Mouse (Mus musculus) cerebellum, adult (tissue): ENCODE results near the gene Spo11.

Experiments used
- ATAC-seq: cut with Nextera tagmentation; 2 replicates; pipeline ENCODE4 v1.9.2; 2017; ENCODE audit warnings: mild to moderate bottlenecking, moderate library complexity, mixed read lengths; ENCODE audit not compliant: insufficient number of reproducible peaks, low FRiP score, low TSS enrichment

The Spo11 gene

GRCm38 (mm10) chr2:172977409-172978130 lies at the start of gene Spo11:
Spo11 (plus strand) TSS chr2:172977700.
- no peak for ATAC-seq

- no peak for ATAC-seq
Measured at GRCm38 (mm10) chr2:172929905-172930436, 47.5 kb upstream of the Spo11 start.

DNA sequence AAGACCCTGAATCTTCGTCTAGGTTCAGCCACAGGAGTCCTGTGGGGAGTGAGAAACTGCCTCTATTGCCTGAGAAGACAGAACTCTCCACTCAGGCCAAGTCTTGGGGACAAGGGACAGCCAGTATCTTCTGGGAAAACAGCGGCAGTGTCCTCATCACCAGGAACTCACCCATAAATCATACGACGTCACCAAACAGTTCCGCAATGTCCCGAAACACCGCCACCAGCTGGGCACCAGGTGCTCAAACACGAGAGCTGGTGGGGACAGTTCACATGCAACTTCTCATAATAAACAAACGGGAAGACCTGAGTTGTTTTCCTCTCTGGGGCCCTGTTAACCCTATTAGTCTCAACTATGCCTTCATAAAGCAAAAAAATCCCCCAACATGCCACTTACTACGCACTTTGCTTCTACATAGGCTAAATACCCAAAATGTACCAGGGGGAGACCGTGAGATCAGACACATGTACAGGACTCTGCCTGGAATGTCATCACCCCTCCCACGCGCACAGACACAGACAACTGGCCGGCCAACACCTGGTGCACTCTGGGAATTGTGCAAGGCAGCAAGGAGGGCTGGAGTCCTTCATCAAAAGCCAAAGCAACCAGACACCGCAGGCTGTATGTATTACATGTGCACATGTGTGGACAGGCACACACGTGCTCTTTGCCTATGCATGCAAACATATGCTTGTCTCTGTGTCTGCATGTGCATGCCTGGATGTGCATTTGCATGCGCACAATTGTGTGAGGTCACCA lies 46.2 kb upstream of the Spo11 start:
- ATAC-seq, result no peak

DNA sequence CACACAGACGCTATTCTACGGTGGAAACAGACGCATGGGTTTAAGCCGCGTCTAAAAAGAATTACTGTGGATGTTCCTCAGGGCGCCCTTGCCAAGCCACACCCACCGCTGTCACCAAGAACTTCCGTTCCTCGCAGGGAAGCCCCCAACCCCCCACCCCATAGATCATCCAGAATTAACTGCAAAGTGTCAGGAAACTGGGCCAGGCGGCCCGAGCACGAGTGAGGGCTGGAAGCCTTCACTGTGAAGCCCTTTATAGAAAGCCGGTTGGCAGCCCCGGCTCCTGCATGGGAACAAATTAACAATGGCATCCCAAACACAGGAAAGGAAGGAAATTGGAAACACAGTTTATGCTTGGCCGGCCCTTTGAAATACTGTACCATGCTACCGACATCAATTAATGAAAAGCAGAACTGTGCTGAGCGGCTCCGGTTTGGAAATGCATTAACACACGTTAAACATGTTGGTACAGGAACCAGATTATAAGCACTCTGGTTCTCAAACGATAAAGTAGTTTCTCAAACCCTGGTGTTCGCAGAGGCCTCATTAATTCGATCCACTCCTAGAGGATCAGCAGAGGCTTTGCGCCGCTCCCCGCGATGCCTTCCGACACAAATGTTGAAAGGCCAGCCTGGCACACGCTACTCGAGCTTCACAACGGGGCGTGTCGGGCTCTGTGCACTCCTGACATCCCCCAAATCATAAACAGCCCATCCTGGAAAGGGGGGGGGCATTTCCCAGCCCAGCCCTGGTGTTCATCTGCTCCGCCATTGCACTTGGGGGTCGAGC lies 43.7 kb upstream of the Spo11 start:
- no peak for ATAC-seq

DNA sequence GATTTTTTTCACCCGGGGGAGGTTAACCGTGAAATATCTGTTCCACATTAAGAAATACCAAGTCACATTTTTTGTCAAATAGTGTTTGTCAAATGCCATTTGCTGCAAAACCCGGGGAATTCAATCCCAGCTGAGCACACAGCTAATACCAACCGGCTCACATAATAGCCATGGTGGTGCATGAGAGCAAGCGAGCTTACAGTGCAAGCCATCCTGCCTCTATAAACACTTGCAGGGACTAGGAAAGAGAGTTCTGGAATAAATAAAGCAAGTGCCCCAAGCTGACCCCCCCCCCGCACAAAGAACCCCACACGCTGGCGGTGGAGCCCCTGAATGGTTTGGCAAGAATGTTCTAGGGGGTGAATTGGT lies 43.1 kb upstream of the Spo11 start:
- no peak for ATAC-seq

DNA sequence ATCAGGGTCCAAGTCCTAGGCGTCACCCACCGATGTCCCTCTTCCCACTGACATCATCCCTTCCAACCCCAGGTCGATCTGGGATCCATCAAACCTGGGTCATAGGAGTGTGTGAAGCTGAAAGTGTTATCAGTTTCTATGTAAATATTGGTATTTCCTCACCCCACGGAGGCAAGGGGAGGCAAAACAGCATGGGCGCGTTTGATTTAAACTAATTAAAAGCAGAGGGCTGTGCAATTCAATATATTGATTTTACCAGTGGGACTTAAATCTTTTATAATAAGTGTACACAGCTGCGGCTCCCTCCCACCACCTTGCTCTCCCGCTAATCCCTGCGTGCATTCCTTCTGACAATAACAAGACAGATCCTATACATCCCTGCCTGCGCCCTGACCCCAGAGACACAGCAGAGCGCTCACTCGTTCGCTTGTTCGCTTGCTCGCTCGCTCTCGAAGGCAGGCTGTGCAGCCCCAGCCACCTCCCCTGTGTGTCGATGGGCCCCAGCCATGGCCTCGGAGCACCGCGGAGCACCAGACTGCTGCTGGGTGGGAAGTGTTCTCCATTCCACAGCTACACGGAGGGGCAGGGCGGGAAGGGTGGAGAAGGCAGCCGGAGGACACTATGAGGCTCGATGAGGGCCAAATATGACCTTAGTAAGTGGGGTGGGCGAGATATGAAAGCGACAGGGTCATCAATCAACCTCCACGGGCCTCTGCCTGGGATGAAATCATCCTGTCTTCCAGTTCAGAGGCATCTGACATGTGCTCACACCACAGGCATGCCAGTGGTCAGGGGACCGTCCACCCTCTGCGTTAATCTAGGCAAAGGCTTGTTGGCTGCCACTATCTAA lies 42.4 kb upstream of the Spo11 start:
- ATAC-seq, result no peak

DNA sequence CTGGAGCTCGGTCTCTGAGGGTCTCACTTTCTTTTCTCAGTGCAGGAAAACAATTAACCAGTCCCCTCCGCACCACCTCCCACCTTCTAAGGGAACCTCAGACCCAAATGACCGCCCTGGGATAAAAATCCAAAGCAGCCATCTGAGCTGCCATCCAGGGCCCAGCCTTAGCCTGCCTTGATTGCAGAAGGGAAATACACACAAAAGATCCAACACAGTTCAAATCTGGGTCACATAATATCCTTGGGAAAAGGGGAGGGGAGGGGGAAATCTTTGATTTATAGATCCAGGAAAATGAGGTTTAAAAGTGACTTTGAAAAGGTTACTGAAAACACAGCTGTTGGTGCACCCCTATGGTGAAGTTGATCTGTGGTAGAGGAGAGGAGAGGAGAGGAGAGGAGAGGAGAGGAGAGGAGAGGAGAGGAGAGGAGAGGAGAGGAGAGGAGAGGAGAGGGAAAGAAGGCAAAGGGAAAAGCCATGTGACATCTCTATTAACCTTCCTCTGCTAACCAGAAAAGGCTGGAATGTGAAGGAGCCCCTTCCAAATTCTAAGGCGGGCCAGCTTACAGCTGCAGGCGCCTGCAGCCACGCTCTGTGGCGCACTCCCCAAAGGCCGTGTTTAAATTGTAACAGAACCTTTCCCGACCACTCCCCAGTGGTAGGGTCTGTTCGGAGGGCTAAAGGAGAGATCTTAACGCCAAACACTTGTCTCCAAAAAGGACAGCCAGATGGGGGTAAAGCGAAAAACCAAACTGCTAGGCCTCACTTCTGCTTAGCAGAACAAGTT lies 41.5 kb upstream of the Spo11 start:
- no peak for ATAC-seq

GRCm38 (mm10) chr2:172936844-172937243 lies 40.7 kb upstream of the Spo11 start:
- no peak for ATAC-seq

GRCm38 (mm10) chr2:172937326-172938190 lies 39.9 kb upstream of the Spo11 start:
- ATAC-seq, result no peak

DNA sequence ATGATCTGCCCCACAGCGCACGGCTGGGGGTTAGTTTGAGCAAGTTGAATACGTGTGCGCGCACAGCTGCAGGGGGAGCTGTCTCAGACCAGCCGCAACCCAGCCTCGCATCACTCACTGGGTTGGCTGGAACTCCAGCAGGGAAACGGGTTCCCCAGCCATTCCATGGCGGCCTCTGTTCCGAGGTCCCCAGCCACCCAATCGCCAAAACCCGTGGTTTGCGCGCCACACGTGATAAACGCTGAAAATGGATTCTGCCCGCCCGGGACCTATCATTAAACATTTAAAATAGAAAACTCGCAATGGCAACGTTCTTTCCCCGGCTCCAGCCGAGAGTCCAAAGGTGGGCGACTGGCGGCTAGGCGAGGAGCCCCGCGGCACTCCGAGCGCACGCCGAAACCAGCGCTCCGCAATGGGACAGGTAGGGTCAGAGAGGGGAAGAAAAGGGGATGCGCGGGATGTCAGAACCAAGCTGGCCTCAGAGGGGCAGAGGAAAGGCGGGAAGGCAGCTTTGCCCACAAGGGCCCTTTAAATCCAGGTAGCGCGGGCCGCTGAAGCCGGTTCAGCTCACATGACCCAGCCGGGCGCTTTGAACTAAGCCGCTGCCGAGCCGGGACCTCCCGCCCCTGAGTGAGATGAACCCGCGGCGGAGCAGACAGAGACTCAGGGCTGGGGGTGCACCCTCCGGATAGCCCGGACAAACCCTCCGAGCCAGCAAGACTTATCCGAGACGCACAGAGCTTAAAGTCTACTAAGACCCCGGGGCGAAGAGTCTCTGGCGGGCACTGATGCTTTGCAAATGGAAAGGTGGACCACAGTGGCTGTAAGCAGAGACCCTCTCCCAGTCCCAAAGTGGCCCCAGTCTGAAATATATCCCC lies 38.5 kb upstream of the Spo11 start:
- no peak for ATAC-seq

DNA sequence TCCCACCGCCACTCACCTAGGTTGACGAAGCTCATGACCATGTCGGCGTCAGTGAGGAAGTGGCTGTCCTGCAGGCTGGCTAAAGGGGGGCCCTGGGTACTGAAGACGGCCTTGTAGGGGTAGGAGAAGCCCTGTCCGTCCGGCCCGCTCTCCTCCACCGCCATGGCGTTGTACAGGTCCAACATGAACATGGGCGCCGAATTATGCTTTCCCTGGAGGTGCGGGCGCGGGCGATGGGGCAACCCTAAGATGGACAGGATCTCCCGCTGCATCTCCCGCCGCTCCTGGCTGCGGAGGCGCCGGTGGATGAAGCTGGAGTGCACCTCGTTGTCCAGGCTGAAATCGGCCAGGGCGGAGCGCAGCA lies 37.9 kb upstream of the Spo11 start:
- no peak for ATAC-seq

DNA sequence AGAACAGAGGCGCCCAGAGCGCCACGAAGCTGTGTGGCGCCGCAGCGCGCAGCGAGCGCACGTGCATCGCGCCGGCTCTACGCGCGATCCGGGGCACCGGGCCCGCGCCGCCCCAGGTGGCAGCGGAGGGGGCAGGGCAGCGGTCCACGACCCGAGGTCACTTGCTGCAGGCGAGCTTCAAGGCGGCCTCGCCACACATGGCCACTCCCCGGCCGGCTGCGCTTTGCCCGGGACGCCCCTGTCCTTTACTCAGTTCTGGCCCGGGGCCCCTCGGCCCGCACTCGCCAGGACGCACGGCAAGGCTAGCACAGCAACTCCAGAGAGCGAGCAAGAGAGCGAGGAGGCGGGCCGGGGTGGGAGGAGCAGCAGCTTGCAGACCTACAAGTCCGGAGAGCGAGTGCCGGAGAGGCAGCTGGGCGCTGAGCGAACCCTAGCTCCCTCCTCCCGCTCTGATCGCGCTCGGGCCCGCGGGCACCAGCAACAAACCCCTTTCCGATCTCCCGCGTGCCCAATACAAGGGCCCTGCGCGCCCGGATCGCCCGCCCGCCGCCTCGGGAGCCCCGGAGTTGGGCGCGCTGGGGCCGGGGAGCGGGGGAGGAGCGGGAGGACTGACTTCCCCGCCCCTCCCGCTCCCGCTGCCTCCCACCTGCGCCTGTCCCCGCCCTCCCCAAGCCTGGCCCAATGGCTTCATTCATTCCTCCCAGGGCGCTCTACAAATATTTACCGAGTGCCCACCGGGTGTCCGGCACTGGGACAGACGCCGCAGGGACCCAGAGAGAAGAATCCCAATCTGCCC lies 37.3 kb upstream of the Spo11 start, which contains the start of gene Bmp7:
Gene Bmp7, minus strand, starts transcription at position 319 of the 796 bp plus-strand sequence.
- ATAC-seq, result no peak

DNA sequence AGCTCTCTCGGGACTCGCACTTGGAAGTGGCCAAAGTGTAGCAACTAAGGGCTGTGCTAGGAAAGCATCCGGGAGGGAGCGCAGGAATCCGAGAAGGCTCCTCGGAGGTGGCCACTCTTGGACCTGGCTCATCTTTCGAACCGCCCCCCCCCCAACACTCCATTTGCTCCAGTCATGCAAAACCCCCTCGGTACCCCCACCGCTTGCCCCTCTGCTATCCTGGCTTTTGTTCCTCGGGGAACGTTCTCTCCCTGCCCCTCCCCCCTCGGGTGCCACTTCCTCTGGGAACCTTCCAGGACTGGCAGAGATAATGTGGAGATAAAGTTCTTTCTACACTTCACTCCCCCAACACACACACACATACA lies 36.7 kb upstream of the Spo11 start:
- no peak for ATAC-seq

DNA sequence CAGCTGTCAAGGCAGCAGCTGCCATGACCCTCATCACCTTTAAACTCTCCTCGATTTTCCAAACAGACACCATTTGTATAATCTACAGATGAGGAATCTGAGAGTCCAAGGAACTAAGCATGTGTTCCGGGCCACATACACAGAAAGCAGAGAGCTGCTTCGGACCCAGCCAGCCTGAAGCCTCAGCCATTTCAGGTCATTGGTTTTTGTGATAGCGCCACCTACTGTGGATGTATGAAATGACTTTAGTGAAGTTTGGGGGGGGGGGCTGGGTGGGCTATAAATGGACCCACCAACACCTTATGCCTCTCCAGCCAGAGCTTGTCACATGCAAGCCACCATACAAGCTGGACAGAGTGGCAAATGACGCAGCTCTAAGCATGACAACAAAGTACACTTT lies 28.4 kb upstream of the Spo11 start:
- no peak for ATAC-seq

DNA sequence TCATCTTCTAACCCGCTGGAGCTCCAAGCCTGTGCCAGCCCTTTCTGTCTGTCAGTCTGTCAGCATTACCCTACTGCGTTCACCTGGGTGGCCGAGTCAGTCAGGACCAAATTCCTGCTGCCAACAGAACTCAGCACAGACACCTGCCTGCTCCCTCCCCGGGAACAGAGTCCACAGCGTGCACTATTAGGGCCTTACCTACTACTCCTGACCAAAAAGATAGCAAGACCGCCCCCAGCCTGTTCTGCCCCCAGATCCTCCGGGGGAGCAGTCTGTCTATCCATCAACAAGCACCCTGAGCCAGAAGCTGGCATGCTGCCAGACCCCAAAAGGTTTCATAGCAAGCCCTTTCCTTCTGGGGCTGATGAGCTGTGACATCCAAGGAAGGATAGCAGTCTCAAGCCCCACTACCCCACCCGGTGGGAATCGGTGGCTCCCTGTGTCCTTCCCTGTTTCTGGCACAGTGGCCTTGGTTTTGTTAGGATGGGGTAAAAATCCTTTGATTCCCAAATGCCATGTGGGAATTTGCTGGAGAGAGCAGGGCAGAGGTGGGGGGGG lies 27.3 kb upstream of the Spo11 start:
- ATAC-seq, result no peak

- no peak for ATAC-seq
Measured at GRCm38 (mm10) chr2:172950722-172951121, 26.8 kb upstream of the Spo11 start.
